Mouse (Mus musculus) activated CD4-positive, CD25-positive, alpha-beta regulatory T cell, adult 4 months (primary cell): Measurements from ENCODE around the gene Tubgcp2. TPM values are rescaled to one million over a fixed set of nuclear protein-coding genes. Genes with fewer than 3 reads are reported as not detected.

ENCODE experiments used
- ATAC-seq: one replicate; pipeline ENCODE4 v1.8.0; 2017
- polyA plus RNA-seq, 2 experiments: library from polyadenylated mRNA; unstranded; fragments of 100-300 nt; shearing (Covaris generic); gene quantifications; one replicate each; pipeline ENCODE4 v1.2.1; 2017

Gene Tubgcp2
- polyA plus RNA-seq, 2 experiments from 2014 or later, result 22.2 to 23.0 TPM

DNA sequence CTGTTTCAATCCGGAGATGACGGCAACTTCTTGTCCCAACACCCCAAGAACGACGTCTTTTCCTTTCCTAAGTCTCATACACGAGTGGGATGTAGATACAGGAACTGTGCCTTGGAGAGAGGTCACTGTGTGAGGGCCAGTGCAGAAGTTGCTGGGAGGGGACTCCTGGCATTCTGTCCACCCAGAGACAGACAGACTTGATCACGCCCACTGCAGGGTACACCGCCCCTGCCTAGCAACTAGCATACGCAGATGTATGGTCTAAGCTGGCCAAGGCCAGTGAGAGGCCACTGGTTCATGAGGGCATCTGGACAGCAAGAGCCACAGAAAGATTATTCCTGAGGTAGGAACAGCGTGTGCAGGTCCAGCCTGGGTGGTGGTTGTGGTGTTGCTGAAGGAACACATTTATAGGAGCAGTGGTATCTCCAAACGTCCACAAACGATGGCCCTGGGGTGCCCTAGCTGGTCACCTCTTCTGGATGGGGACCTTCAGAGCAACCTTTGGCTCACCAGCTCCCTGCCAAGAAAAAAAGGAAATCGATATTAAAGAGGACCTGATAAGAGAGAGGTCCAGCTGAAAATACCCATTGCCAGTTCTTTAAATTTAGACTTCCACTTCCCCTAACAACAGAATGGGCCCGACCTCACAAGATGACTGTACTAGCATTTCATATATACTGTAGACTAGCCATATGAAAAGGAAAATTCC lies 57.3 kb downstream of the Tubgcp2 start:
- no peak for ATAC-seq

DNA sequence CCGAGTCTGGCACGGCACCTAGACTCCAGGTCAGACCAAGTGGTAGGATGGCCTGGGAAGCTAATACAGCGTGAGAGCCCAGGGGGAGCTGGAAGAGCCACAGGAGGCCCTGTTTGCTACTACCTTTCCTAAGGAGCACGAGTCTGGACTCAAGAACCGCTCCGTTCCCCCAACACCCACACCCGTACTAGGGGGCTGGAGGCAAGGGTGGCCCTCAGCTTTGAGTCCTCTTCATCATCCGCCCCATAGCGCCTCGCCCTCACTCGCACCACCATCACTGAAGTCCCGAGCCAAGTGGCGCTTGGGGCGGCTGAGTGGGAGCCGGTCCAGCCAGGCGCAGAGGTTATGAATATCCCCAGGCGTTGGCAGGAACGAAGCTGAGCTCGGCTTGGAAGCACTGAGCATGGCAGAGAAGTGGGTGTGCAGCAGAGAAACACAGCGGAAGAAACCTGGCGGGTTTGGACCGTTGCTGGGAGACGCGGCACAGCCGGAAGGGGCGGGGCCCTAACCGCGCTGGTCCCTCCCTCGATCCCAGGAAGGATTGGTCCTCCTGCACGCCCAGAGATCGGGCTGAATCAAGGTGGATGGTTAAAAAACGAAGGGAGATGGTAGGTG lies 58.1 kb downstream of the Tubgcp2 start, which contains the start of gene 6430531B16Rik:
6430531B16Rik (minus strand) TSS at position 478 of the 615 bp plus-strand sequence.
- peak; percentile 88 for ATAC-seq

DNA sequence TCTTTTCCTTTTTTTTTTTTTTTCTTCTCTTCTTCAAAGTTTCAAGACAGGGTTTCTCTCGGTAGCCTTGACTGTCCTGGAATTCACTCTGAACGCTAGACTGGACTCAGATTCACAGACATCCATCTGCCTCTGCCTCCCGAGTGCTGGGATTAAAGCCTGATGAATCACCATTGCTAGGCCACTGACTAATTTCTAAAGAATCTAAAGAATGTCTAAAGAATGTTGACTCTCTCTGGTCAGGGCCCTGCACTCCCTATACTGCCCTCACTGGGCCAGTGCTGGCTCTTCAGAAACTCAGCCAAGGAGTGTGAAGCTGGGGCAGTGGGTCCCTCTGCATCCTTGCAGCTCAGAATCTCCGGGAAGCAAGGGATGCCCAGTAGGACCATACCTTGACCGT lies 61.0 kb downstream of the Tubgcp2 start:
- no peak for ATAC-seq

GRCm38 (mm10) chr7:139974307-139974706 lies 62.2 kb downstream of the Tubgcp2 start:
- ATAC-seq, result peak; percentile 69

DNA sequence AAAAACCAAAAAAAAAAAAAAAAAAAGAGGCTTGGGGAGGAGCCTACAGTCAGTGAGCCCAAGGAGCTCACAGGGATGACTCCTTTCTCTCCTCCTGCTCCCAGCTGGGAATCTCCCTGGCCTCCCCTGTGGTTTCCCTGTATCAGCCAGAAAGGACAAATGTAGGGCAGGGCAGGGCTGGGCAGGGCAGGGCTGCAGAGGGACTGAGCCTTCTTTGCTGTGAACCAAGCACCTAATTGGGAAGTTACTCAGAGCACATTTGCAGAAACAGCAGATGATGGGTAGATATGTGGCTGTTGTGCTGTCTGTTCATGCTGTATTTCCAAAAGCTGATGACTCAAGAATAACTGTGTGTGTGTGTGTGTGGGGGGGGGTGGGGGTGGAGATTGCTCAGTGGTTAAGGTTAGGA lies 63.5 kb downstream of the Tubgcp2 start:
- ATAC-seq, result peak; percentile 1

- ATAC-seq, result no peak
These were observed 65.0 kb downstream of the Tubgcp2 start for GRCm38 (mm10) chr7:139971436-139971835.

- ATAC-seq, result no peak
These were observed 65.5 kb downstream of the Tubgcp2 start for GRCm38 (mm10) chr7:139970979-139971378.

GRCm38 (mm10) chr7:139970216-139970919 lies 66.1 kb downstream of the Tubgcp2 start:
- ATAC-seq, result no peak

- ATAC-seq, result no peak
These were observed 66.9 kb downstream of the Tubgcp2 start for GRCm38 (mm10) chr7:139969348-139970130.

- ATAC-seq, result peak; percentile 95
These were observed 68.0 kb downstream of the Tubgcp2 start for GRCm38 (mm10) chr7:139968428-139968827.

DNA sequence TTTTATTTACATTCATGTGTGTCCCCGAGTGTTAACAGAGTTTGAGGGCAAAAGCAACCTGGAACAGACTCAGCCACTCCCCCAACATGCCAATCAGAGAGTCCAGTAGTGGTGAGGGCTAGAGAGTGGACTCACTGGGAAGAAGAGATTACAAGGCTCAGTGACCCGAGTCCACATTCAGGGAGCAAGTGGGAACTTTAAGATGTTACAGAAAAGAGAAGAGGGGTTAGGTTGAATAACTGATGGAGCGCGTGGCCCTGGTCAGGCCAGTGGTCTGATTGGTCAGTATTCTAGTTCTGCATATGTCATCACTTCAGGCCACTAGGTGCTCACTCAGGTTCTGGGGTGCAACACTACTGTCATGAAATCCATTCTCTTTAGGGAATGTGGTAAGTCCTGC lies 69.3 kb downstream of the Tubgcp2 start:
- no peak for ATAC-seq

GRCm38 (mm10) chr7:139963814-139964213 lies 72.7 kb downstream of the Tubgcp2 start:
- no peak for ATAC-seq

DNA sequence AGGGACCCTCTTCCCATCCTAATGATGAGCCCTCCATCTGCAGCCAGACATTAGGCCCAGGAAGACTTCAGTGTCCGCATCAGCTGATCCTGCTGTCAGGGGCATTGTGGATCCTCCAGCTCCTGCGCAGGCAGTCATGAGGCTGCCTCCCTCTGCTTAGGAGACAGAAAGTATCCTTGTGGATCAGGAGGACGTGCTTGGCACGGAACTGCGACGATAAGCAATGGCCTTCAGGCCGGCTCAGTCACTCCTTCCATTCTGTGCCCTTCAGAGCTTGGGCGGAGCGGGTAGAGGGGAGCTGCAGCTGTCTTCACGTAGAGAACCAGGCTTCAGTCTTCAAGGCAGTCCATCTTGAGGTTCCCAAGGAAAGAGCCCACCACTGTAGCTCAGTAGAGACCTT lies 75.3 kb downstream of the Tubgcp2 start:
- no peak for ATAC-seq

DNA sequence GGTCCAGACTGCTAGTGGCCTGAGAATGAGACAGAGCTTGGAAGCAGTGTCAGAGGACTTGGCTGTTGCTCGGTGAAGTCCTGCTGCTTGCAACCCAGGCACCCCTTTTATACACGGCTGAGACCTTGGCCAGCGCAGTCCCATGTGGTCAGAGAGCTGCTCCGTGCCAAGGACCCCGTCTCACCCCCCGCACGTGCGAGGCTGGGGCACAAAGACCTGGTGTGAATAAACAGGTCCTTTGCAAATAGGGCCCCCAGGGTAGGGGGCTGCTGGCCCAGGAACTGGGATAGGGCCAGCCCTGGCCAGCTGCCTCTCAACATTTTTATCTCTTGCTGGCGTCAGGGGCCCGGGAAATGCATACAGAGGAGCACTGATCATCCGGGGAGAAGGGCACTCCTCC lies 78.5 kb downstream of the Tubgcp2 start:
- ATAC-seq, result no peak

- no peak for ATAC-seq
These were observed 79.0 kb downstream of the Tubgcp2 start for GRCm38 (mm10) chr7:139957437-139957836.

DNA sequence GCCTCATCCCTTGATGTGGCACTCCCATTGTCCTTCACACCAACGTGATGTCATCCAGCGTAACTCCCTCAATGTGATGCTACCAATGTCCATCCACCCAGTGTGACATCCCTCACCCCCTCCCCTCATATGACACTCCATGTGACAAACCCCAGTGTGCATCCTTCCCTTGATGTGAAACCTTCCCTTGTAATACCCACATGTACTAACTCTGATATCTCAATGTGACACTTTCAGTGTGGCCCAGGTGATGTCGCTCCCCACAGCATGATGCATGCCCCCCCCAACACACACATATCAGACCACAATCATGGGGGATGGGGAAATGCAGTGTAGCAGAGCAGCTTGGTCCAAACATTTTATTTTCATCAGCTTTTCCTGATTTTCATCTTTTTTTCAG lies 79.8 kb downstream of the Tubgcp2 start:
- ATAC-seq, result no peak

DNA sequence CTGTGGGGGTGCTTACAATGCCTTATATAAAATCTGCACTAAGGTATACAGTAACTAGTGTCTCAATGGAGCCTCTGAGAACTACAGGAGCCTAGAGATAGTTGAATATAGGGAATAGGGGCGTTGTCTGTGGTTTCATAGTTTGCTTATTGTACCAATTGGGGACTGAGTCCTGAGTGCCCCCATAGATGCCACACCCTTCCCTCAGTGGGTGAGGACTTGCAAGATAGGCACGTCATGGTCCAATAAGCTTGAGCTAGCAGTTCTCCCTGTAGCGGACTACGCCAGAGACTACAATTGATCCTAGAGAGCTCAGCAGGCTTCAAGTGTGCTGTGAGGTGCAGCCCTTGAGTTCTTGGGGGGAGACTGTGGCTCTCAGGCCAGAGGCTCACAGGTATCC lies 81.0 kb downstream of the Tubgcp2 start:
- ATAC-seq, result no peak

DNA sequence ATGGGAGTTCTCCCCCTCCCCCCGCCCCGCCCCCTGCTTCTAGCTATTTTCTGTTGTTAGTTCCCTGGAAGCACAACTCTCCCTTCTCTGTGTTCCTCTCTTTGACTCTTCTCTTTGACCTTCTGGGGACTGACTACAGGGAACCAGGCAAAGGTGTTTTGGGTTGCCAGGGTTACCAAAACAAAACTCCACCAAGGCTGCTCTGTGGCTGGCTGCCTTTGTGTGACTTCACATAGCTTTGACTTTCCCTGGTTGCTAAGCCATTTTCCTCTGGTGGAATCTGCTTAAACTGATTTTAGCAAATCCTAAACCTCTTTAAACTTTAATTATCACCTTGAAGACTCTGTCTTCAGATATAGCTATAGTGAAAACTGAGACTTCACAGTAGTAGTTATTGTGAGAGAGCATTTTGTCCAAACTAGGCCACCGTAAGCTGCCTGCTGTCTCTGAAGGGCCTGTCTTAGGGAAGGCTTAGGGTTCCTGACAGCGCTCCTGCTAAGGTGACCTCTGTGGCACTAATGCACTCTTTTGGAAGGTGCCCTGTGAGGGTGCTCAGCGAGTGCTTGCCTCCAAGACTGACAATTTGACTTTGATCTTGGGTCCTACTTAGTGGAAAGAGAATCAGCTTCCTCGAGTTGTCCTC lies 84.4 kb downstream of the Tubgcp2 start:
- ATAC-seq, result no peak

GRCm38 (mm10) chr7:139951079-139951478 lies 85.4 kb downstream of the Tubgcp2 start:
- no peak for ATAC-seq

GRCm38 (mm10) chr7:139950283-139950971 lies 86.0 kb downstream of the Tubgcp2 start:
- ATAC-seq, result peak; percentile 74

- peak; percentile 61 for ATAC-seq
These were observed 86.6 kb downstream of the Tubgcp2 start for GRCm38 (mm10) chr7:139949893-139950282.

DNA sequence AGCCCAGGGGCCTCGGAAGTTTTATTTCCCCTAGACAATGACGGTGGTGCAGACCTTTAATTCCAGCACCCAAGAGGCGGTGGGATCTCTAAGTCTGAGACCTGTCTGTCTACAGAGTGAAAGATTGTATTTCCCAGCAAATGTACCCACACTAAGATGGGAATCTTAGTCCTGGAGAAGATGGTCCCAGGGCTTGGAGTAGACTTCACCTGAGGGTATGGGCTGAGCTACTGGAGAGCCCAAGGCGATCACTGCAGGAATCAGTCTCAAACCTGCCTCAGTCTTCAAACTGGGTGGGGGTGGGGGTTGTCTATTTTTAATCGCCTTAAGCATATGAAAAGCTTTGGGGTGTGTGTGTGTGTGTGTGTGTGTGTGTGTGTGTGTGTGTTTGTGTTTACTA lies 90.4 kb downstream of the Tubgcp2 start:
- ATAC-seq, result no peak
